Mouse (Mus musculus) C2C12 (cell line): ENCODE measurements at regions not wholly inside any gene's neighbourhood (a gene's known extent, or its start where the extent isn't known, plus 50 kb on each side); places are given as distances from the start of the nearest gene placed in this dataset.

Source experiments
- H3K27me3 ChIP-seq: one replicate; pipeline ENCODE4 v1.6.1; 2011; ENCODE audit not compliant: control insufficient read depth, insufficient read depth, insufficient read length
- H3K36me3 ChIP-seq: one replicate; pipeline ENCODE4 v1.6.1; 2011; ENCODE audit not compliant: control insufficient read depth, insufficient read depth
- H3K4me3 ChIP-seq: one replicate; pipeline ENCODE4 v1.5.1; 2011; ENCODE audit warnings: mild to moderate bottlenecking, control low read depth; ENCODE audit not compliant: poor library complexity, insufficient read depth, severe bottlenecking
- H3K79me2 ChIP-seq: one replicate; pipeline ENCODE4 v1.6.1; 2011; ENCODE audit not compliant: control insufficient read depth, insufficient read depth
- H3K79me3 ChIP-seq: one replicate; pipeline ENCODE4 v1.6.1; 2011; ENCODE audit warnings: low read depth, control low read depth
- H3ac ChIP-seq: one replicate; pipeline ENCODE3; 2011; ENCODE audit warnings: low read depth; ENCODE audit not compliant: control insufficient read depth, insufficient read length
- CEBPB ChIP-seq: IDR thresholded peaks from one replicate; pipeline ENCODE4 v1.6.1; 2011; ENCODE audit warnings: low read depth, mild to moderate bottlenecking, control low read depth, moderate library complexity
- CTCF ChIP-seq: IDR thresholded peaks from one replicate; pipeline ENCODE4 v1.5.1; 2011; ENCODE audit not compliant: control insufficient read depth, insufficient read depth, insufficient read length
- FOSL1 ChIP-seq: IDR thresholded peaks from one replicate; pipeline ENCODE4 v1.8.0; 2011; ENCODE audit warnings: mild to moderate bottlenecking, low read length; ENCODE audit not compliant: poor library complexity, insufficient read depth, severe bottlenecking
- MAX ChIP-seq: IDR thresholded peaks from one replicate; pipeline ENCODE4 v1.6.1; 2011; ENCODE audit warnings: mild to moderate bottlenecking, control low read depth
- MYOD1 ChIP-seq: IDR thresholded peaks from one replicate; pipeline ENCODE4 v1.6.1; 2011; ENCODE audit warnings: low read depth; ENCODE audit not compliant: control insufficient read depth, insufficient read length
- MYOG ChIP-seq: IDR thresholded peaks from one replicate; pipeline ENCODE4 v1.6.1; 2011; ENCODE audit not compliant: control insufficient read depth, insufficient read length; ENCODE audit errors: extremely low read depth
- USF1 ChIP-seq: IDR thresholded peaks from one replicate; pipeline ENCODE4 v1.6.1; 2011; ENCODE audit warnings: low read depth, mild to moderate bottlenecking, control low read depth, moderate library complexity

- H3ac ChIP-seq: no peak overlapping the region
- H3K4me3 ChIP-seq: no peak overlapping the region
- H3K36me3 ChIP-seq: no peaks in the 10 kb centered on the region
- no peaks in the 10 kb centered on the region for H3K79me2 ChIP-seq
- TF ChIP-seq MAX: no peak
- H3K27me3 ChIP-seq: no peaks in the 10 kb centered on the region
- H3K79me3 ChIP-seq: no peaks in the 10 kb centered on the region
Observed at GRCm38 (mm10) chr15:52406156-52406885, 1478.4 kb upstream of the Gm7489 start.

DNA sequence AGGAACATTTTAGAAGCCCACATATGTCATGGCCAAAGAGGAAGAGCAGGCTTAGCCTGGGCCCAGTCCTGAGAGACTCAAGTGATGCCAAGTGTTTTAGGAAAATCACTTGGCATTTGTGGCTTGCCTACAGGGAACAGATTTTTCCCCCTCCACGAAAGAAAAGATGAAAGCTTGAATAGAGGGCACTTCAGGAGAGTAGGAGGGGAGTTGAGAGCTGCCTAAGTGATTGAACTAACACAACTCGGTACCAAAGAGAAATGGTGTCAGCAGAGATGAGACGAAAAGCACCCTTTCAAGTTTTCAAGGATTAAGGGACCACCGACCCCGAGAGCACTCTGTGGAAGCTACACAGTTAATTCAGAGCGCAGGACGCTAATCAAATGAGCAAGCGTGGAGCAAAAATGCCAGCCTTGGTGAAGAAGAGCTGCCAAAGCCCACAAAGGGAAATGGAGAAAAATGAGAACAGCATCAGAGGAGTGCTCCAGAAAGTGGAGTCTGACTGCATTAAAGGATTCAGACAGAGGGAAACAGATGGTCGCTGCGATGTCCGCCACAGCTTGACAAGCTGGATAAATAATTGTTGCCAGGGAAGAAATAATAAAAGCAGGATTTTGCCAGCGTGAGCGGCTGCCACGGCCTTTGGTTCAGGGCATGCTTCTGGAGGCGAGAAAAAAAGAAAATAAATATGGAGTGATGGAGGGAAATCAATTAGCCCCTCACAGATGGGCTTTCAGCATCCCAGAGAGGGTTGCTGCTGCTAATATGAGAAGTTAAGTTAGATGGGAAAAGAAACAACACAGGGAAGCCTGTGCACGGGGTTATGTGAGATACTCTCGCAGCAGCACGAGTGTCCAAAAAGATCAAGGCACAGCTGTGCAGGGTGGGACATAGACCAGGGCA is 1471.6 kb upstream of the Gm7489 start:
- Histone ChIP-seq H3K36me3 (no peaks in the 10 kb centered on the region), H3K79me3 (no peaks in the 10 kb centered on the region), H3K27me3 (peaks cover 7% of the 10 kb centered on the region), H3K4me3 (no peak overlapping the region), H3K79me2 (no peaks in the 10 kb centered on the region), H3ac (no peak overlapping the region)
- no peak for TF ChIP-seq CTCF
- no peak for TF ChIP-seq MAX
- TF ChIP-seq FOSL1: no peak
- TF ChIP-seq MYOG: no peak
- TF ChIP-seq MYOD1: no peak
- no peak for TF ChIP-seq USF1
- no peak for TF ChIP-seq CEBPB

- Histone ChIP-seq H3K79me2 (no peaks in the 10 kb centered on the region), H3K27me3 (no peaks in the 10 kb centered on the region), H3K36me3 (no peaks in the 10 kb centered on the region), H3ac (no peak overlapping the region), H3K79me3 (no peaks in the 10 kb centered on the region), H3K4me3 (no peak overlapping the region)
- TF ChIP-seq MYOG (no peak), CTCF (no peak), CEBPB (no peak), USF1 (no peak), MYOD1 (no peak)
Observed at GRCm38 (mm10) chr15:52425976-52426375, 1458.7 kb upstream of the Gm7489 start.

- TF ChIP-seq FOSL1: no peak
- Histone ChIP-seq H3K79me3 (no peaks in the 10 kb centered on the region), H3K4me3 (no peak overlapping the region), H3ac (no peak overlapping the region), H3K27me3 (no peaks in the 10 kb centered on the region), H3K79me2 (no peaks in the 10 kb centered on the region), H3K36me3 (no peaks in the 10 kb centered on the region)
Observed at GRCm38 (mm10) chr15:52430491-52431158, 1454.1 kb upstream of the Gm7489 start.

- Histone ChIP-seq H3K4me3 (no peak overlapping the region), H3K27me3 (no peaks in the 10 kb centered on the region)
Observed at GRCm38 (mm10) chr15:52433639-52434038, 1451.1 kb upstream of the Gm7489 start.

GRCm38 (mm10) chr15:52438403-52438802 is 1446.3 kb upstream of the Gm7489 start:
- no peaks in the 10 kb centered on the region for H3K79me2 ChIP-seq

More at GRCm38 (mm10) chr15:52433639-52434038, 1451.1 kb upstream of the Gm7489 start:
- TF ChIP-seq FOSL1 (no peak), CEBPB (no peak), MAX (no peak), MYOD1 (no peak), USF1 (no peak), MYOG (no peak), CTCF (no peak)
- H3K79me3 ChIP-seq: no peaks in the 10 kb centered on the region
- H3K79me2 ChIP-seq: no peaks in the 10 kb centered on the region
- no peak overlapping the region for H3ac ChIP-seq
- H3K36me3 ChIP-seq: no peaks in the 10 kb centered on the region

More at GRCm38 (mm10) chr15:52438403-52438802, 1446.3 kb upstream of the Gm7489 start:
- Histone ChIP-seq H3K79me3 (no peaks in the 10 kb centered on the region), H3ac (no peak overlapping the region), H3K27me3 (no peaks in the 10 kb centered on the region), H3K4me3 (no peak overlapping the region), H3K36me3 (no peaks in the 10 kb centered on the region)
- TF ChIP-seq CEBPB (no peak), FOSL1 (no peak), MYOG (no peak), MAX (no peak), USF1 (no peak)
